Mouse (Mus musculus): ENCODE data around the gene Bola3.

DNA sequence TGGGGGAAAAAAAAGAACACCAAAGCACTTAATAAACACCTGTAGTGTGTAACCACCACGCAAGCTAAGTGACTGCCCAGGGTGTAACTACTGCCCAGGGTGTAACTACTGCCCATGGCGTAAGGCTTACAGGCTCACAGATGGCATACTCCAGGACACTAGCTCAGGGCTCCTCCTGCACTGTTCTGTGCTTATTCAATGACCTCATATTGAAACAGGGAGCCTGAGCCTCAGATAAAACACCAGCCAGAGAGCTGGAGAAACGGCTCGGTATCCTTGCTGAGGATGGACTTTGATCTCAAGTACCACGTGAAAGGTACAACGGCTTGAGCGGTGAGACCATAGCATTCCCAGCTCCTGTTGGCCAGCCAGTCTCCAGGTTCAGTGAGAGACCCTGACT is 36.9 kb upstream of the Bola3 start:
- TF ChIP-seq POLR2A (IDR thresholded peaks at IDR 0.05; ENCODE audit: borderline replicate concordance, insufficient read depth, low read length) = no peak
- no peak for TF ChIP-seq CTCF (IDR thresholded peaks at IDR 0.05; ENCODE audit: borderline replicate concordance, insufficient read depth, low read depth, low read length)
